Mouse (Mus musculus): ENCODE measurements around the gene Galnt15. TPM values are rescaled to one million over a fixed set of nuclear protein-coding genes. Genes with fewer than 3 reads are reported as not detected.

Gene Galnt15
- polyA plus RNA-seq, 1 experiment from 2014 or later = 0.73 TPM

DNA sequence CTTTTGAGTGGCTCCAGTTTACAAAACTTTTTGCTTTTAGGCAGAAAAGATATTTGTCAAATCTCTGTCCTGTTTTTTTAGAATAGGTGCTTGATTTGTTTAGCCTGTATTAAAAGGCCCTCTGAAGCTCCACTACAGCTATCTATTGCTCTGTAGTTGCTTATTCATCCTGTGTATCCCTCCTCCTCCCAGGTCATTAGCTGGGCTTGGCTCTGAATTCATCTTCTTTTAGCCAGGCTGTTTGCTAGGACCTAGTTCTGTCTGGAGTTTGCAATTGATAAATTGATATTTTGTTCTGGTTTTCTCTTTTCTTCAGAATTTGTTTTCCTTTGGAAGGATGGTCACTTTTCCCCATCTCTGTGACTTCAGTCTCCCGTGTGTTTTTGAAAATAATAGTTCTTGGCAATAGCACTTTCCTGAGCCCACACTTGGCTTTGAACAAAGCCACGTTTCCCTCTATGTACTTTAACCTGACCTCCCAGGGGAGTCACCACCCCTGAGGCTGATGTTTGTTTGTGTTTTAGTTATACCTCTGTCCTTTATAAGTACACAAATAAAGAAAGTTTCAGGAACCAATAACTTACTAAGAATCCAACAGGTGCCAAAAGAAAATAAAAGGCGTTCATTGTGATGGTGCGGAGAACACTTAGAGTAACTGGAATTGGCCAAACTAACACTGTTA lies 21.0 kb upstream of the Galnt15 start:
- H3K27me3 ChIP-seq (replicated peaks; ENCODE audit: insufficient read depth, low read length) = no peaks in the 10 kb centered on the region
- 80% methylated on average over 4 of the region's 4 CpGs for WGBS
- no peaks in the 10 kb centered on the region for H3K36me3 ChIP-seq (ENCODE audit: insufficient read depth, low read length)
- TF ChIP-seq CTCF (IDR thresholded peaks at IDR 0.05) (no peak), EP300 (IDR thresholded peaks at IDR 0.05) (no peak)
- no peak overlapping the region for H3K9ac ChIP-seq (replicated peaks; ENCODE audit: low read depth)
- ATAC-seq = no peak
- DNase-seq (ENCODE audit: low spot score) = peak; percentile 27
- H3K9me3 ChIP-seq (ENCODE audit: low read length) = no peaks in the 10 kb centered on the region
- no peak overlapping the region for H3K4me3 ChIP-seq (ENCODE audit: low read depth, low read length)
- no peaks in the 10 kb centered on the region for H3K4me1 ChIP-seq (ENCODE audit: insufficient read depth, low read depth, low read length)
- no peak overlapping the region for H3K4me2 ChIP-seq (replicated peaks; ENCODE audit: low read depth, low read length)
- H3K27ac ChIP-seq (ENCODE audit: low read length) = no peak overlapping the region

DNA sequence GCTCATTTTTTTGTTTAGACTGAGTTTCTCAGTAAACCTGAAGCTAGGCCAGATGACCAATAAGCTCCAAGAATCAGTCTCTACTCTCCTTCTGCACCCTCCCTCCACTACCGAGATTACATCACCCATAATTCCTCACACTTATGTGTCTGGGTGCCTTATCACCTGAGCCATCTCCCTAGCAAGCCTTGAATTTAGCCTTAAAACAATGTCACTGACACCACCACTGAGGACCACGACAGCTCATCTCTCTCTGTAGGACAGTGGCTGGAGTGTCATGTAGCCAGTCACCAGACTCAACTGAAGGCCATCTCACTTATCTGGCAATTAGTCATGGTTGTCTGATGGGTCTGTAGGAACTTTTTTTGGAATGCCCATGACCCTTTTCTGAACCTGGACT lies 19.1 kb upstream of the Galnt15 start:
- no peak for TF ChIP-seq CTCF (IDR thresholded peaks at IDR 0.05)
- no peak for TF ChIP-seq EP300 (IDR thresholded peaks at IDR 0.05)
- H3K4me2 ChIP-seq (replicated peaks; ENCODE audit: low read depth, low read length) = no peak overlapping the region
- no peaks in the 10 kb centered on the region for H3K36me3 ChIP-seq (ENCODE audit: insufficient read depth, low read length)
- H3K27me3 ChIP-seq (replicated peaks; ENCODE audit: insufficient read depth, low read length) = no peaks in the 10 kb centered on the region
- 70% methylated on average over 2 of the region's 2 CpGs for WGBS
- DNase-seq (ENCODE audit: low spot score) (no peak), ATAC-seq (no peak)
- H3K4me3 ChIP-seq (ENCODE audit: low read depth, low read length) = no peak overlapping the region
- H3K9ac ChIP-seq (replicated peaks; ENCODE audit: low read depth) = no peak overlapping the region
- peaks cover 4% of the 10 kb centered on the region; the same call in 1 of the 2 replicates for H3K4me1 ChIP-seq (ENCODE audit: insufficient read depth, low read depth, low read length)
- no peak overlapping the region for H3K27ac ChIP-seq (ENCODE audit: low read length)
- H3K9me3 ChIP-seq (ENCODE audit: low read length) = no peaks in the 10 kb centered on the region

DNA sequence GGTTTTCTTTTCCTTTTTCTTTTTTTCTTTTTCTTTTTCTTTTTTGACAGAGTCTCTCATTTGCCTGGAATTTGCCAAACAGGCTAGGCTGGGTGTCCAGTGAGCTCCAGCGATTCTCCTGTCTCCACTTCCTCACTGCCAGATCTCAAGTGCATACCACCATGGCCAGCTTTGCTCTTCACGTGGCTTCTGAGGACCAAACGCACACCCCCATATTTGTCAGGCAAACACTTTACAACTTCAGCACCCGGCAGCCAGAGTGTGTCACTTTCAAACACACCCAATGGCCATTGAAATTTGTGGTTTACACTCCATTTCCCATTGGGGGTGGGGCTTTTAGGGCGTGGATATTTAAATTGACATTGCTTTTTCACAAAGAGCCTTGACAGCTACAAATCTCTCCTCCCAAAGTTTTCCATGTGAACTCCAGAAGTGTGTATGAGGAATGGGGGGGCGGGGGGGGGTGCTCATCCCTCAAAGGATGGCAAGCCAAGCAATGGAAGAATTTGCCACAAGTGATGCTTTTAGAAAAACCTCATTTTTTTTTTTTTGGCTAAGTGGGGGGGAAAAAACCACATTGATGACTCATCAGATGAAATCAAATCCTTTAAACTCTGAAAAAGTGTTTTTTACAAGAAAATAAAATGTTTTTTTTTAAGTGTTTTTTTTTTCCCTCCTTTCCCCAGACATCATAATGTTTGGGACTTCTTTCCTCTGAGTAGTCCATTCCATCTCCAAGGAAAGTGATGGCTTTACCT lies 17.1 kb upstream of the Galnt15 start:
- DNase-seq (ENCODE audit: low spot score) (no peak), ATAC-seq (no peak)
- H3K27me3 ChIP-seq (replicated peaks; ENCODE audit: insufficient read depth, low read length) = no peaks in the 10 kb centered on the region
- 46% methylated on average over 6 of the region's 6 CpGs for WGBS
- H3K4me1 ChIP-seq (ENCODE audit: insufficient read depth, low read depth, low read length) = peaks cover 5% of the 10 kb centered on the region; the same call in 1 of the 2 replicates
- no peak overlapping the region for H3K4me2 ChIP-seq (replicated peaks; ENCODE audit: low read depth, low read length)
- TF ChIP-seq EP300 (IDR thresholded peaks at IDR 0.05) = no peak
- TF ChIP-seq CTCF (IDR thresholded peaks at IDR 0.05) = no peak
- no peak overlapping the region for H3K4me3 ChIP-seq (ENCODE audit: low read depth, low read length)
- H3K9me3 ChIP-seq (ENCODE audit: low read length) = no peaks in the 10 kb centered on the region
- H3K36me3 ChIP-seq (ENCODE audit: insufficient read depth, low read length) = no peaks in the 10 kb centered on the region
- H3K9ac ChIP-seq (replicated peaks; ENCODE audit: low read depth) = no peak overlapping the region
- H3K27ac ChIP-seq (ENCODE audit: low read length) = no peak overlapping the region

DNA sequence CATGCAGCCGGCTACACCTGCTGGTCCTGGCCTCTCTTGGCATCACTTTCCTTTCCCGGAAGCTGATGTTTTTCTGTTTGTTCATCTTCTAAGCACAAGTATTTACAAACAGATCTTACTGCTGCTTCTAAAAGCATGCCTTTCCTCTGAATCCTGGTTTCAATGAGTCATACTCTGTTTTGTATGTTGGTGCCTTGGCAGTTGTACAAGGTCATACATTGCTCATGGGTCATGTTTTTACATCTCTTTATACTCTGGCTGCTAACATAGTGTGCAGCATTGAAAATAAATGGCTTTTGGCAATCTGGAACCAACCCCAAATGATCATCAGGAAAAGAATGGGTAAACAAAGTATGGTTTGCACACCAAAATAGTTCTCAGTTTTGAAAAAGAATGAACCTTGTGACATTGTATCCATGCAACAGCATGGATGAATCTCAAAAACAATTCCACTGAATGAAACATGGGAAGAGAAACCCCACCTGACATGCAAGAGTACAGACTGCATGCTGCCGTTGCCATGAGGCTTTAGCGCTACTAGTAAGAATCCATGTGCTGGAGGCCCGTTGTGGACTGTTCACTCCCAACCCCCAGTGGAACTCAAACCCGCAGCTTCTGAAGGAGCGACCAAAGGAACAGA lies 13.5 kb upstream of the Galnt15 start:
- WGBS = 55% methylated on average over 7 of the region's 7 CpGs
- Histone ChIP-seq H3K4me2 (replicated peaks; ENCODE audit: low read depth, low read length) (no peak overlapping the region), H3K9me3 (ENCODE audit: low read length) (no peaks in the 10 kb centered on the region), H3K9ac (replicated peaks; ENCODE audit: low read depth) (no peak overlapping the region), H3K27me3 (replicated peaks; ENCODE audit: insufficient read depth, low read length) (no peaks in the 10 kb centered on the region), H3K4me3 (ENCODE audit: low read depth, low read length) (no peak overlapping the region), H3K4me1 (ENCODE audit: insufficient read depth, low read depth, low read length) (peaks cover 5% of the 10 kb centered on the region; the same call in 1 of the 2 replicates), H3K27ac (ENCODE audit: low read length) (peak overlapping the region; percentile 79), H3K36me3 (ENCODE audit: insufficient read depth, low read length) (no peaks in the 10 kb centered on the region)
- DNase-seq (ENCODE audit: low spot score) (peak; percentile 94), ATAC-seq (peak; percentile 83)
- peak; percentile 85 for TF ChIP-seq EP300 (IDR thresholded peaks at IDR 0.05)
- TF ChIP-seq CTCF (IDR thresholded peaks at IDR 0.05) = no peak

DNA sequence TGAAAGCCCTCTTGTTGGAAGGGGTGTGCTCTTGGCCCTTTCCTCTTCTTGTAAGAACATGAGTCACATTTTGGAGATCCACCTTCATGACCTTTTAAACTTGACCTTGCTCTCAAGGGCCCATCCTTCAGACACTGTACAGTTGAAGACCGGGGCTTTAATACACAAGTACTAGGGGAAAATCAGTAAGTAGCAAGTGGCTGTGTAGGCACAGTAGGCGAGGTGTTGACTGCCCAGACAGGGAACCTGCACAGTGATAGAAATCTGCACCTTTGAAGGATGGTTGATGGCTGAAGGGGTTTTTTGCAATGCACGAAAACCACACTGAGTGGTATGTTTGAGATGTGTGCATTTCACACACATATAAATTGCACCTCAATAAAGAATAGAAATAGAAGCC lies 12.3 kb upstream of the Galnt15 start:
- Histone ChIP-seq H3K4me2 (replicated peaks; ENCODE audit: low read depth, low read length) (no peak overlapping the region), H3K27me3 (replicated peaks; ENCODE audit: insufficient read depth, low read length) (no peaks in the 10 kb centered on the region), H3K9ac (replicated peaks; ENCODE audit: low read depth) (no peak overlapping the region), H3K27ac (ENCODE audit: low read length) (peak overlapping the region; percentile 77; the same call in 1 of the 2 replicates), H3K36me3 (ENCODE audit: insufficient read depth, low read length) (no peaks in the 10 kb centered on the region), H3K9me3 (ENCODE audit: low read length) (no peaks in the 10 kb centered on the region), H3K4me1 (ENCODE audit: insufficient read depth, low read depth, low read length) (peaks cover 5% of the 10 kb centered on the region; the same call in 1 of the 2 replicates), H3K4me3 (ENCODE audit: low read depth, low read length) (no peak overlapping the region)
- DNase-seq (ENCODE audit: low spot score) (no peak), ATAC-seq (no peak)
- 63% methylated on average over 3 of the region's 3 CpGs for WGBS
- no peak for TF ChIP-seq CTCF (IDR thresholded peaks at IDR 0.05)
- TF ChIP-seq EP300 (IDR thresholded peaks at IDR 0.05) = no peak

DNA sequence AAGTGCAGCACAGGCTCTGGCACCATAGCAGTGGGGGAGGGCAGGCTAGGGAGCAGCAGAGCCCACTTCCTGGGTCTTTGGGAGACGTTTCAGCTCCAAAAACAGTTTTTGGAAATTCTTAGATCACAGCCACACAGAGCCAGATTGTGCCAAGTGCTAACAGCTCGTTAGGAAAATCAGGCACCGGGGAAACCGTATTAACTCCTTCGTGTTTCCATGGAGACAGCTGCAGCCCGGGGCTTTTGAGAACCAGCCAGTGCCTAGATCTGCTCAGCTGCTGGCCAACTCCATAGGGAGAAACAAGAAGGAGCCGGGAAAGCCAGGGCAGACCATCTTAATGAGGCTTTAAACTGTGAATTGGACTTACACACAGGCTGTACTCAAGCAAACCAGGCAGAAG lies 11.9 kb upstream of the Galnt15 start:
- TF ChIP-seq CTCF (IDR thresholded peaks at IDR 0.05) (no peak), EP300 (IDR thresholded peaks at IDR 0.05) (no peak)
- DNase-seq (ENCODE audit: low spot score) = peak; percentile 33
- WGBS = 10% methylated on average over 7 of the region's 7 CpGs
- Histone ChIP-seq H3K27ac (ENCODE audit: low read length) (no peak overlapping the region; the same call in 1 of the 2 replicates), H3K4me2 (replicated peaks; ENCODE audit: low read depth, low read length) (no peak overlapping the region), H3K36me3 (ENCODE audit: insufficient read depth, low read length) (no peaks in the 10 kb centered on the region), H3K4me1 (ENCODE audit: insufficient read depth, low read depth, low read length) (peaks cover 5% of the 10 kb centered on the region; the same call in 1 of the 2 replicates), H3K27me3 (replicated peaks; ENCODE audit: insufficient read depth, low read length) (no peaks in the 10 kb centered on the region), H3K9ac (replicated peaks; ENCODE audit: low read depth) (no peak overlapping the region), H3K4me3 (ENCODE audit: low read depth, low read length) (no peak overlapping the region), H3K9me3 (ENCODE audit: low read length) (no peaks in the 10 kb centered on the region)
- ATAC-seq = no peak; the same call in 1 of the 2 replicates

Measured in lung, postnatal 0 days (tissue).